Mouse (Mus musculus) ES-Bruce4 (cell line): Measurements from ENCODE around the gene Tmc5. TPM values are rescaled to one million over a fixed set of nuclear protein-coding genes. Genes with fewer than 3 reads are reported as not detected.

Experiments
- H3K27ac ChIP-seq: 2 replicates; pipeline ENCODE4 v1.5.1; 2012; ENCODE audit warnings: low read length, inconsistent platforms; ENCODE audit not compliant: insufficient read depth
- H3K27me3 ChIP-seq: 2 replicates; pipeline ENCODE4 v1.6.1; 2012; ENCODE audit warnings: mild to moderate bottlenecking, low read length, inconsistent platforms; ENCODE audit not compliant: control insufficient read depth, poor library complexity, insufficient read depth, severe bottlenecking
- H3K36me3 ChIP-seq: 2 replicates; pipeline ENCODE4 v1.6.1; 2012; ENCODE audit warnings: inconsistent platforms, mild to moderate bottlenecking, low read length, moderate library complexity; ENCODE audit not compliant: control insufficient read depth, poor library complexity, insufficient read depth, severe bottlenecking
- H3K4me1 ChIP-seq: one replicate; pipeline ENCODE4 v1.8.1; 2011; ENCODE audit warnings: low read length; ENCODE audit not compliant: control insufficient read depth, insufficient read depth
- H3K4me3 ChIP-seq: 2 replicates; pipeline ENCODE4 v1.5.1; 2011; ENCODE audit warnings: low read depth, mild to moderate bottlenecking, low read length
- H3K9ac ChIP-seq: 2 replicates; pipeline ENCODE4 v1.6.1; 2012; ENCODE audit warnings: low read depth, mild to moderate bottlenecking, inconsistent platforms; ENCODE audit not compliant: poor library complexity, severe bottlenecking
- H3K9me3 ChIP-seq: replicated peaks from 2 replicates; pipeline ENCODE4 v1.6.1; 2012; ENCODE audit warnings: mild to moderate bottlenecking, low read length, inconsistent platforms; ENCODE audit not compliant: control insufficient read depth, poor library complexity, insufficient read depth, severe bottlenecking
- CTCF ChIP-seq: IDR thresholded peaks from one replicate; pipeline ENCODE4 v1.8.1; 2011; ENCODE audit warnings: low read depth, low read length
- EP300 ChIP-seq: IDR thresholded peaks from 2 replicates; pipeline ENCODE4 v1.6.1; 2011; ENCODE audit warnings: low read depth, low read length; ENCODE audit not compliant: insufficient read depth
- POLR2A ChIP-seq: IDR thresholded peaks from one replicate; pipeline ENCODE4 v1.8.1; 2011; ENCODE audit warnings: low read length; ENCODE audit not compliant: insufficient read depth
- polyA plus RNA-seq: library from polyadenylated mRNA; stranded (reverse); fragments of >200 nt; gene quantifications from 2 replicates; pipeline ENCODE4 v1.2.4, GENCODE M21; 2011; ENCODE audit warnings: low read depth; ENCODE audit not compliant: missing spikeins, insufficient read depth, insufficient read length

Gene Tmc5
- polyA plus RNA-seq, 1 experiment: 0.16 TPM

DNA sequence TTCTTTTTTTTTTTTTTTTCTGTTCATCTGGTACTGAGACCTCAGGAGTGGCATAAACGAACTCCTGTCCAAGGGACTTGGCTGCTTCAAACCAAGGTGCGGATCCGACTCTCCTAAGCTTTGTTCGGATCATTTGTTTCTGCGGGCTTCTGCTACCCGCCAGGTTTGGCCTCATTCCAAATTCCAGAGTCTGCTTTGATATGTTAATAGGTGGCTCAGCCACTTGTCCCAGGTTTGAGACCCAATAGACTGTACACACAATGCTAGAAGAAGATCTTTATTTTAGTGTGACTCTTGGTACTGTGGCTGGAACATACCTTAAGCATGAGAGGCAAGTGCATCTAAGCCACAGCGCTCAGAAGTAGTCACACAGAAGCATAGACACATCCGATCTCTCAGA, 14.8 kb downstream of the Tmc5 start:
- TF ChIP-seq EP300: no peak
- TF ChIP-seq CTCF: no peak
- Histone ChIP-seq H3K4me3 (no peak overlapping the region), H3K36me3 (no peaks in the 10 kb centered on the region), H3K4me1 (peaks cover 4% of the 10 kb centered on the region), H3K27me3 (no peaks in the 10 kb centered on the region), H3K9ac (no peak overlapping the region), H3K27ac (no peak overlapping the region), H3K9me3 (no peaks in the 10 kb centered on the region)

DNA sequence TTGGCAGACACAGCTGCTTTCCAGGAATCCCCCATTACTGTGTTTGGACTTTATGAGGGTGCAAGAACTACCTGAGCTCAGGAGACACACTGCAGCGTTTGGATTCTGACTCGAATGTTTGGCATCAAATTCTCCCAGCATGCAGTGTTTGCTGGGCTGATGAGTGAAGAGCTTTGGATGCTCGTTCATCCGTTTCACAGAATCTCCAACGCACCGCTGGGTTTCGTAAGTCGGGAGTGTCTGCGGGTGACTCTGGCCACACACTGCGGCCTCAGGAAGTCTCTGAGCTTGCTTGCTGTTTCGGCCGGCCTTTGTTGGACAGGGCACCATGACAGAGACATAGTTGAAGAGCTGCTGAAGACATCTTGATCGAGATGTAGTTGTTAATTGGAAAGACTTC, 17.0 kb downstream of the Tmc5 start:
- no peak overlapping the region for H3K9ac ChIP-seq
- TF ChIP-seq CTCF (no peak), POLR2A (no peak), EP300 (no peak)
- no peak overlapping the region for H3K4me3 ChIP-seq
- H3K36me3 ChIP-seq: no peaks in the 10 kb centered on the region
- H3K27me3 ChIP-seq: no peaks in the 10 kb centered on the region
- no peak overlapping the region for H3K27ac ChIP-seq
- H3K4me1 ChIP-seq: peaks cover 4% of the 10 kb centered on the region
- H3K9me3 ChIP-seq: no peaks in the 10 kb centered on the region

DNA sequence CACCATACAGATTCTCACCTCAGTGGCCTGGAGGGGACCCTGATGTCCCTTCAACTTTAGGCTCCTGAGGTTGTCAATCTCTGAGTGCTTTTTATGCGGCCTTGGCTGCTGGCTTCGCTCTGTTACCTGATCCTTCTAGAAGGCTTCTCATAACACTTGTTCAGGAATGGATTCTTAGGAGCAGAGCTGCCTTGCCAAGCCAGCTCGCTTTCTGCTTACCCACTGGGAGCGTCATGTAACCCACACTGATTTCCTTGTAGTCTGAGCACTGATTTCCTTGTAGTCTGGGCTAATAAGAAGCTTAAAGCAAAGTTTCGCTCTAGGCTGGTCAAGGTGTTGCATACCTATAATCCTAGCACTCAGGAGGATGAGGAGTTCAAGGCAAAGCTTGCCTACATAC, 21.0 kb downstream of the Tmc5 start:
- H3K9me3 ChIP-seq: no peaks in the 10 kb centered on the region
- no peak overlapping the region for H3K4me3 ChIP-seq
- H3K9ac ChIP-seq: no peak overlapping the region
- no peak overlapping the region for H3K27ac ChIP-seq
- no peaks in the 10 kb centered on the region for H3K36me3 ChIP-seq
- no peaks in the 10 kb centered on the region for H3K27me3 ChIP-seq
- TF ChIP-seq EP300 (no peak), CTCF (no peak), POLR2A (no peak)
- no peaks in the 10 kb centered on the region for H3K4me1 ChIP-seq

DNA sequence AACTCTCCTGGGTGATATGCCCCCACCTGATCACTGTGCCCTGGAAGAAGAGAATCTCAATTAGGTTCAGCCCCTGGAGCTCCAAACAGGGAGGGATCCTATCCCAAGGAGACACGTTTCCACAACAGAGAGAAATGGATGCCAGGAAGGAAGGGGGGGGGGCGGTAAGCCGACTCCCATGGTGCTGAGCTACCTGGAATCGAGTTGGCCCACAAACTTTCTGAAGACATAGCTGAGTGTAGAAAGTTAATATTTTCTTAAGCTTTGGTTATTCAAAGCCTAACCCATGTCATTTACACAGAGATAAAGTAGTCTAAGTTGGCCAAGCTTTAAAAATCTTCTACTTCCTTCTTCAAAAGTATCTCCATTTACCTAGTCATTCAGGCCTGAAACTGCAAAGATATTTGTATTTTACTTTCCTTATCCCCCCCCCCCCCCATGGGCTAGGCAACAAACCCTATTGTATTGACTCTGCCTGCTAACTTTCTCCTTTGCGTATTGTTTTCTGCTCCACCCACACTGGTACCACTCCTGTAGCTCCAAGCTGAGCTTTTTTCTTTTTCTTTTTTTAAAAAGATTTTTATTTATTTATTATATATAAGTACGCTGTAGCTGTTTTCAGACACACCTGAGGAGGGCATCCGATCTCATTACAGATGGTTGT, 23.3 kb downstream of the Tmc5 start:
- Histone ChIP-seq H3K9ac (no peak overlapping the region), H3K27ac (no peak overlapping the region), H3K4me1 (no peaks in the 10 kb centered on the region), H3K36me3 (no peaks in the 10 kb centered on the region), H3K27me3 (no peaks in the 10 kb centered on the region), H3K4me3 (no peak overlapping the region), H3K9me3 (no peaks in the 10 kb centered on the region)
- no peak for TF ChIP-seq CTCF
- no peak for TF ChIP-seq EP300
- TF ChIP-seq POLR2A: no peak

DNA sequence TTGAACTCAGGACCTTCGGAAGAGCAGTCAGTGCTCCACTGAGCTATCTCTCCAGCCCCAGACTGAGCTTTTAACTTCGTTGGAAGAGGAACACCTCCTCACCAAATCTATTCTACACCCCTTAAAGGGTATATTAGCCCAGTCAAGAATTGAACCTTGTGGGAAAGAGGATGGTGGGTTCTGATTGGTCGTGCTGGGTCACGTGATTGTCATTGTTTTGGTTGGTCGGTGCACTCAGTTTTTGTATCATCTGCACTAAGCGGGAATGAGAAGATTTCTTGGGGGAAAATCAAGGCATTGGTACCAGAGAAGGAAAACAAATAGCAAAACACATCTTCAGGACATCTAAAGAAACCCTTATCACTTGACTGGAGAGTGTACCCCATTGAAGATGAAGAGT, 24.0 kb downstream of the Tmc5 start:
- TF ChIP-seq EP300 (no peak), POLR2A (no peak), CTCF (no peak)
- Histone ChIP-seq H3K27ac (no peak overlapping the region), H3K9me3 (no peaks in the 10 kb centered on the region), H3K9ac (no peak overlapping the region), H3K27me3 (no peaks in the 10 kb centered on the region), H3K4me3 (no peak overlapping the region), H3K4me1 (no peaks in the 10 kb centered on the region), H3K36me3 (no peaks in the 10 kb centered on the region)

DNA sequence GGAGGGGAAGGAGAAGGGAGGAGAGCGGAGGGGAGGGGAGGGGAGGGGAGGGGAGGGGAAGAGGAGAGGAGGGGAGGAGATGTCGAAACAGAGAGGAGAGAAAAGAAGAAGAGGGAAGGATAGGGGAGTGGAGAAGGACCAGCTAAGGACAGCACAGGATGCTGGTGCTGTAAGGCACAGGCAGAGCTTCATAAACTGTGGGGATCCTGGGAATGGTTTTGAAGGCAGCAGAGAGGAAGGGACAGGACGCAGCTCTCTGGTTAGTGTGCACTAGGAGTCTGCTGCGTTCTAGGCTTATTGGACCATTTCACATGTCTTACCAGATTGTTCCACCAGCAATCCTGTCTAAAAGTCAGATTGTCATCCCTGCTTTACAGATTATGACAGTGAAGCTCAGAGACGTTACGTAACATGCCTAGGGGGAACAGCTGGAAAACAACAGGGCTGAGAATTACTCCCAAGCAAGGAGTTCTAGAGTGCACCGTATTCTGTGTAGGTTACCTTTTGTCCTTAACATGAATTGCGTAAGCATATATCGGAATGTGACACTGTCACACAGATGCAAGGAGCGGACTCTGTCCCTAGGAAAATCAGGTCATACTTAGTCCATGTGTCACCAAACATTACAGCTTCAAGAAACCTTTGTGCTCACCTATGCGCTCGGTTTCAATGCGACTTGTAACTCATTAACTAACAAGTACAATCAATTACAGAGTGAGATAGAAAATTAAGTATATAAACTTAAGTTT, 30.6 kb downstream of the Tmc5 start:
- H3K4me3 ChIP-seq: no peak overlapping the region
- H3K36me3 ChIP-seq: no peaks in the 10 kb centered on the region
- no peaks in the 10 kb centered on the region for H3K27me3 ChIP-seq
- H3K9ac ChIP-seq: no peak overlapping the region
- H3K9me3 ChIP-seq: no peaks in the 10 kb centered on the region
- peaks cover 1% of the 10 kb centered on the region for H3K4me1 ChIP-seq
- H3K27ac ChIP-seq: no peak overlapping the region
- TF ChIP-seq CTCF (no peak), EP300 (no peak), POLR2A (no peak)
